Mouse (Mus musculus) urinary bladder, postnatal 14 days (tissue): ENCODE data around the gene Pik3r4.
"Not testable (repeated sequence)": the region's sequence is repeated elsewhere in the genome, so short reads cannot be mapped to it uniquely, and the experiment has no call there.

Source experiments
- DNase-seq: peaks from one replicate; pipeline ENCODE4 v3.0.0; 2021; ENCODE audit warnings: low spot score

Pik3r4 gene

DNA sequence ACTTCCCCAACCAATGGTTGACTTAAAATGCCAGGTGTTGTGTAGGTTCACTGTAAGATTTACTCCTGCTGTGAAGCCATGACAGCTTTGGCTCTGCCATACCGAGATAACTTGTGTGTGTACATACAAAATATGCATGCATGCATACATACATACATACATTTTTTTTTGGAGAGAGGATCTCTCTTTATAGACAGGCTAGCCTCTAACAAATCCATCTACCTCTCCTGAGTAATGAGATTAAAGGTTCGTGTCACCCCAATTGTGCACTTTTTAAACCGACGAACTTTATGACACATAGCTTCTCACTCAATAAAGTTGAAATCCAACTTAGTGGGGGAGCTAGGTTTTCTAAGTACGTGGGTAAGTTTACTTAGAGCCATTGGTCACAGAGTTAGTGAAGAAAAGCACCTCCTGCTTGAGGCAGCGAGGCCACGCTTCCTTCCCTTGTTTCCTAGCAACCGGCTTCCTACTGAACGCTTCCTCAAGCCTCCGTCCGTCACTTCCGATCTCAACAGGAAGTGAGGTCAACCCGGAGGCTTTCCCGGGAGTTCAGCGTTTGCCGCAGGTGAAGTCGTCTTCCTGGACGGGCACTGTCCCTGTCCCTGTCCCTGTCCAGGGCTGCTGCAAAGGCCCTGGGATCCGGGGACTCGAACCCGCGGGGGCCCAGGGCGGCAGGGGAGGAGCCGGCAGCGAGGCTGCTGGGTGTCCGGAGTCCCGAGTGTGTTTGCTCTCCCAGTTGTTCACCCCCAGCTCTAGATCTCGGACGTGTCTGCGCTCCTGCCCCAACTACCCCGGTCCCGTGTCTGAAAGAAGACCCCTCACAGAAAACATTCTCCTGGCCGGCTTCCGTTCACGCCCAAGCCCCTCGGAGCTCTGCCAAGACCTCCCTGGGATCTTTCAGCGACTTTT is at the start of gene Pik3r4:
TSS of gene Pik3r4 (plus strand) at position 519 of the 912 bp plus-strand sequence.
- peak; percentile 82 for DNase-seq

DNA sequence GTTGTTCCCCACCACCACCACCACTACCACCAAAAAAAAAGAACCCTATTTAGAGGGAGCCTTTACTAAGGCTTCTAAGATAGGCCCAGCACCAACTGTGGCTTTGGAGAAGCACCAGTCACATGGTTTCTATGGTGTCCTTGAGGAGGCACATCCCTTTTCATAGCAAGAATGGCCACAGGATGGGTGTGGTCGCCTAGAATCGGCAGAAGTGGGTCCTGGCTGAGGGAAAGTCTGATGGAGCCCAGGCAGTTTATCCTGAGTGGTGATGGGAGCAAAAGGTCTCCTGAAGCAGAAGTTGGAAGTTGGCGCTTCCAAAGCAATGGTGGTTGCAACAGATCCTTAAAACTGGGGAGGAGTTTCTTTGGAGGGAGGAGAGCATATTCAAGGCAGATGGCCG is 43.9 kb upstream of the Pik3r4 start:
- no peak for DNase-seq

DNA sequence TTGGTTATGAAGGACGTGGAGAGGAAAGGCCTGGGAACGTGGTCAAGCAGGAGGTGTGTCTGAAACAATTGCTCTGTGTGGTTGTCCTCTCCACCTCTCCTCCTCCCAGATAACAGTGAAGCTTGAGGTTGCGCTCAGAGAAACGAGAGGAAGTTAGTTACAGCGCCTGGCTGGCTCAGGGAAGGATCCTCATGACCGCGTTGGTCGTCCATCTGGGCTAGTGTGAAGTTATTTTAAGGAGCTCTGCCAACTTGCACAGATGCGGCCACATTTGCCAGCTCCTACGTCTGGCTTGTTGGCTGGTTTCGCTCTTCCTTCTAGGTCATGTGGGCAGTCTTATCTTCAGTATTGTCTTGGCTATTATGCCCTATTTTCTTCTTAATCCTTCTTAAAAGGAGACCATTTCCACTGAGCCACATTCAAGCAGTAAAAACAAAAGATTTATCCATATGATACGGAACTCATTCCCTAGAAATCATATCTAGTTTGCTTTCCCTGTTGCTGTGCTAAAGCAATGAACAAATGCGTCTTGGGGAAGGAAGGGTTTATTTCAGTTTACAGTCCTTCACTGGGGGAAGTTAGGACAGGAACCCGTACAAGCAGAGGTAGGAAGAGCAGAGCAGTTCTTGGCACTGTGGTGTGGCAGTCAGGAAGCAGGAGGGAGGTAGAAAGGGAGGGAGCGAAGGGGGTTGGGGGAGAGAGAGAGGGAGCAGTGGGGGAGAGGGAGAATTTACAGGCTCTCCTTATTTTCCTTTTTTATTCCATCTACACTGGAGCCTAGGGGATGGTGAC is 30.6 kb upstream of the Pik3r4 start:
- DNase-seq: no peak

DNA sequence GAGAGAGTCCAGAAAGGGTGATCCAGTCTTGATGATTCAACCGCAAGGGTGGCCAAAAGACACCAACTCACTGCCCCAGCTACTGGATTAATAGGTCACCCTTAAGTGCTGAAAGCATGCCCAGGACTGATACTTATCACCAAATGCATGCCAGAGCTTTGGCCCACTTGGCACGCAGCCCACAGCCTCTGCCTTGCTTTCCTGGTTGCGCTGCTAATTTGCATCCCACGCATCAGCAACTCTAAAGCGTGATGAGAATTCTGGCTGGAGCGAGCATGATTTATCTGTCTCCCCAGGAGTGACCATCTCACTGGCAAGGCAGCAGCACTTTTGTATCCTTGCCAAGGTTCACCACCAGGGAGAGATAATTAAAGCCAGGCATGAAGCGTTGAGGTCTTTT is 29.9 kb upstream of the Pik3r4 start:
- peak; percentile 48 for DNase-seq

DNA sequence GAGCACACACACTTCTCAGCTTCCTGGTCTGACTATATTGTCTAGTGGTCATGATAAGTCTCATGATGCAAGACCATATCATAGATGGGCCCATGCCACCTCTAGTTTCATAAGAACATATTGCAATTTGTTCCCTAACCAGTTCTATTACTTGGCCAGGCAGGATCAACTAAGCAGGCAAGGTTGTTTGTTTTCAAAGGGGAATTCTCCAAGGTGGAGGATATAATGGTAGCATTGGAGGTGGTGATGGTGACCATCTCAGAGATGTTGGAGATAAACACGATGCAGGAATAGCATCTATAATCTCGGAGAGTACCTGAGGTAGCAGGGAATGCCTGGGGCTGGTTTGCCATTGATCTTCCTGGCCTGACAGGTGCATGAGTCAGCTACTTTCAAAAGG is 26.8 kb upstream of the Pik3r4 start:
- DNase-seq: no peak

DNA sequence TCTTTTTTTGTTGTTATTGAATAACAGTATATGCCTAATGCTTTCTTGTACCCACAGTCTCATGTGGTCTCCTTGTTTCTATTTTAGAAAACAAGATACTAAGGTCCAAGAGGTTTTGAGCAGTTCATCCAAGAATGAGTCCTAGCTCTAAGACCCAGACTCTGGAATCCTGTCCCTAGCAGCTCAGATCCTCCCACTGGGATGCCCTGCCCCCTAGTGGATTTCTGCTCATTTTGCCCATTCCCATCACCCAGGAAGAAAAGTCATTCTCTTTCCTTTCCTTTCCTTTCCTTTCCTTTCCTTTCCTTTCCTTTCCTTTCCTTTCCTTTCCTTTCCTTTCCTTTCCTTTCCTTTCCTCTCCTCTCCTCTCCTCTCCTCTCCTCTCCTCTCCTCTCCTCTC is 25.5 kb upstream of the Pik3r4 start:
- DNase-seq: peak; percentile 60

DNA sequence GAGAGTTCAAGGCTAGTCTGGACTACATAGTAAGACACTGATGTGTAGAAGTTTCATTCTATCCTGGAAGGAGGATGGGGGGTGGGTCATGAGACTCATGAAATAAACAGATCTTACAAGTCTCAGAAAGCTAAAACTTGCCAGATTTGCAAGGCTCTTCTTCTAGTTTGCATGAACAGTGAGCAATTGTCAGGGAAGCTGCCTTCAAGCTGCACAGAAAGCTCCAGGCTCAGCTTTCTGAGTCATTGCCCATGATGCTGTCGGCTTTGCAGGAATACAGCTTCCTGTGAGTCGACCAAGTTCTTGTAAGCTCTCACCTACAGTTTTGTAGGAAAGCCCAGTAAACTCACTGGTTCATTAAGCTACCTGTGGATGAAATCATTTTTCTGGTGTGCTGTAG is 8.8 kb upstream of the Pik3r4 start:
- no peak for DNase-seq

DNA sequence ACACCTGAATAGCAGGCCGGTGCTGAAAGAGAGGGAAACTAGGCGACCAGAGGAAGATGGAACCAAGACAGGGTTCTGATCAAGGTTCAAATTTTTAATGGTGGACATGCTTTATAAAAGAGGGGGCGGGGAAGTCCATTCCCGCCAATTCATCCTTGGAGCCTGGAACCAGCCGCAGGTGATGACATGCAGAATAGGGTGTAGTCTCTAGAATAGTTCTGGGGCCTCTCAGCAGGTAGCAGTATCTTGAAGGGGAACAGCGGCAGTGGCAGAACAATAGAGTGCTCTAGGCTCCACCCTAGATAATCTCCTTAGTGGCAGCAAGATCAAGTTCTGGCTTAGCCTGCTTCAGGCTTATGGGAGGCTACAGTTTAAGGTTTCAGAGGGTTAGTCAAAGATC is 1.4 kb upstream of the Pik3r4 start:
- not testable (repeated sequence) for DNase-seq

DNA sequence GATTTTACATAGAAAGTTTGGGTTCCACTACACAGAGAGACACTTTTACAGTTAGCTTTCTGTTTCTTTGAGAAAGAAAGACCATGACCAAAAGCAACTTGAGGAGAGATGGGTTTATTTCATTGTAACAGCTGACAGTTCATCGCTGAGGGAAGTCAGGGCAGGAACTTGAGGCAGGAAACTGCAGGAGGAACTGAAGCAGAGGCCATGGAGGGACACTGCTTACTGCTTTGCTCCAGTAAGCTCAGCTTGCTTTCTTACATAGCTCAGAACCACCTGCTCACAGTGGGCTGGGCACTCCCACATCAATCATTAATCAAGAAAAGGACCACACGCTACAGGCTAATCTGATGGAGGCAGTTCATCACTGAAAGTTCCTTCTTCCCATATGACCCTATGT is 13.4 kb downstream of the Pik3r4 start:
- no peak for DNase-seq

DNA sequence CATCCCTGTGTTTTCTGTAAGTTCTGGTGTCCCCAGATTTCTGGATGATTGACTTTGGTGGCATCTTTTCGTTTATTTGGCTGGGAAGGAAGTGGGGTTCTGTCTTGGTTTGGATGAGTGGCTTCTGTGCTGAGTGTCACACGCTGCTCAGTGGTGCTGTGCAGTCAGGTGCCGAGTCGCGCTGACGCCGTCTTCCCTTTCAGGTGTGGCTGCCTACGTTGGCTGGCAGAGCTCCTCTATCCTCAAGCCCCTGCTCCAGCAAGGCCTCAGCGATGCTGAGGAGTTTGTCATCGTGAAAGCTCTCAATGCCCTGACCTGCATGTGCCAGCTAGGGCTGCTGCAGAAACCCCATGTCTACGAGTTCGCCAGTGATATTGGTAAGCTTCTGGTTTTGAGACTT is 15.4 kb downstream of the Pik3r4 start:
- no peak for DNase-seq

DNA sequence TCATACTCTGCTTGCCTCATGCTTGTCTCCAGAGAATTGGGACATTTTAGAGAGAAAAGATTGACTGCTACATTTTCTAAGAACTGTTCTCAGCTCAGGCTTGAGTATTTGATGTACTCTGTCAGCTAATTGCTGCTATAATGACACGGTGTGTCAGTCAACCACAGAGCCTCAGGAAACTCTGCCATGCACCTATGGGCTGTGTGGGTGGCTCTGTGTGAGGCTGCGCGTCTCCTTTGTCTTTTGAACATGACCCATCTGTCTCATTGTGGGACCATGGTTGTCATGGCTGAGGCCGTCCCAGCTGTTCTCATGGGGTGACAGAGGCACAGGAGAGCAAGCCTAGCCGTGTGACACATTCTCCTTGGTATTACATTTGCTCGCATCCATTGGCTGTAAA is 17.1 kb downstream of the Pik3r4 start:
- DNase-seq: no peak

DNA sequence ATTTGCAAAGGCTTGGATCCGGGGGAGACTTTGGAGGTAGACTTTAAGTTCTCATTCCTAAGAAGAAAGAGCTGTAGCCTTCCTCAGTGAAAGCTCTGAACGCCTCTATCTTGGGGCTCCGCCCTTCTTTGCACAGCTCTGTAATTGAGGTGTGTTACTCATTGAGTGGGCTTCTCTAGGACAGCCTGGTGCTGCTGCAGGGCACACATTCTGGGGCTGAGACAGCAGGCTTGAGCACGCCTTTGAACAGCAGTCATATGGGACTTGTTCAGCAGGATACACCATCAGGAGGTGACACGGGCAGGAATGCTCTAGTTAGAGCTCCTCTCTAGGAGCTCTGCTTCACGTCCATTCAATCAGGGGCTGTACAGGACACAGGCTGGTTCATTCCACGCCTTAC is 22.5 kb downstream of the Pik3r4 start:
- DNase-seq: no peak

DNA sequence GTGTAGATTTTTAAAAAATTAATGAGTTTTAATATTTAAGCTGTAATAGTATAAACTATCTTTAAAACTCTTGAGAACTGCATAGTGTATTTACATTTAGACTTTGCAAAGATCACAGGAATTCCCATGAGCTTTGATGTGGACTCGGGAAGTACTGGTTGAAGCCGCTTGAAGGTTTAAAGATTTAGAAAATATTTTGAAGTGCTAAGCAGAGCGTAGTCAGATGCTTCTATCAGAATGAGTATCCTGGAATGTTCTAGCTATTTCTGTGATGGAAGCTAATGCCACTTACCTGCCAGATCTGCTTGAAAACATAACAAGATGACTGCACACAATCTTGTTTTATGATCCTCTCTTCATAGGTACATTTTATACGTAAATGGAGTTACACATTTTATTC is 28.1 kb downstream of the Pik3r4 start:
- DNase-seq: no peak

DNA sequence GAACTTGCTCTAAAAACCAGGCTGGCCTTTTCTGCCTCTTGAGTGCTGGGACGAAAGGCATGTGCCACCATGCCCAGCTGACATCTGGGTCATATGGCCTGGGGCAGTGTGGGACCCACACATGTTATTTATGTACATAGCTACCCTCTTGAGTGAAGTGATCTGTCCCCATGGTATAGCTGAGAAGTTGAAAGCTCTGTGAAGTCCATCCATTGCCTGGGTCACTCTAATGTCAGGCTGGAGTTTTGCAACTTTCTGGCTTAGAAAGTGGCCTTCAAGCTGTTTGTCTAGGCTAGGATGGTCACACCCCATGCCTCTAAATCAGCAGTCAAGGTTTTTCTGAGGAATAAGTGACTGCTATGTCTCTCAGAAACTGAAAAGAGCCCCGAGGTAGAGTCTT is 29.3 kb downstream of the Pik3r4 start:
- no peak for DNase-seq

DNA sequence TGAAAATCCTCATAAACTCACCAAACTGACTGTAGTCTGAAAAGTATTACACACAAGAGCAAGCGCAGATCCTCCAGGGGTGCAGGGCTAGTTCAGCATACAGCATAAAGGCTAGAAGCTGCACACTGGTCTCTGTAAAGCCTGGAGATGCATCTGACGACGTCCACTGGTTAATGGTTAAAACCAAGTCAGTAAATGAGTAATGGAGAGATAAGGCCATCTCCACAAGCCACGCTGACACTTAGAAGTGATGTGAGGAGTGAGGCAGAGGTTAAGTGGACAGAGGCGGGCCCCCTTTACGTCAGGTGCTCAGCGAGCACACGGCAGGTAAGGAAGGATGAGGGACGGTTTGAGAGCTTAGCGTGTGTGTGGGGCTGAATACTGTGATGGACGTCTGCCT is 33.2 kb downstream of the Pik3r4 start:
- no peak for DNase-seq

DNA sequence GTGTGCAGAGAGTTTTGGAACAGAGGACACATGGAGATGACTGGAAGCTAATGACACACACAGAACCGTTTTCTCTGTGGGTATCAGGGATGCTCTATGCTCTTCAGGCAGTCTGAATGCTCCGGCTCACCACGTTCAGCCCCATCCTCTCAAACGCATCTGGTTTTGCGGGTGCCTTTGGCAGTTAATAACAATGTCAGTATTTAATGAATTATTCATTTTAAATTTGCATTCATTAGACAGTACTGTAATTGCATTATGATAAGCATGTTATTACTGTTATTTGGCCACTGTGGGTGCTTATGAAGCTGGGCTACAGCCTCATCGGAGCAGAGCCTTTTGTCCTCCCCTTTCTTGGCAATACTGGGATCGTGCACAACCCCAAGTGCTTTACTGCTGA is 38.6 kb downstream of the Pik3r4 start:
- no peak for DNase-seq

DNA sequence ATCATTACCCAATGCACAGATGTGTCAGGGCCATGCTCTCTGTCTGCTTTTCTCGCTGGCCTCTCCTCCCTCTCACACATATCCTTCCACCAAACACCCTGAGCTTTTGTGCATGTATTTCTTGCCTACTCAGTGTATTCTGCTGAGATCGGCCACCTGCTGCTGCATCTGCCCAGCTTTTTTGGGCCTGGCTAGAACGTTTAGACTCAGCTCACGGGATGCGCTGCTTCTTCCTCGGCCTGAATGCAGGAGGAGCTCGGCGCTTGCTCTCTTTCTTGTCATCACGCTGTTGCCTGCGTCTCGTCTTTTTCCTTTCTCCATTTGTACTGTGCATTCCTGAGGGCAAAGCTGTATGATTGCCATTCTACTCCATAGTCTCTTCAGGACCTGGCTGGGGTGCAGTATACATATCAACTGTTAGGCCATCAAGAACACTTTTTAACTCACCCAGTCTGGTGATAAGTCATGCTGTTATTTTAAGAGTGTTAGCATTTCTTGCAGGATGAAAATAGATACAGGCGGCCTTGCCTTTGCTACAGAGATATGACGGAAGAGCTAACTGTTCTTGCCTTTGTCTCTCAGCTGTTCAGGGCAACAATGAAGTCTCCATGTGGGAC is 41.9 kb downstream of the Pik3r4 start:
- DNase-seq: no peak

DNA sequence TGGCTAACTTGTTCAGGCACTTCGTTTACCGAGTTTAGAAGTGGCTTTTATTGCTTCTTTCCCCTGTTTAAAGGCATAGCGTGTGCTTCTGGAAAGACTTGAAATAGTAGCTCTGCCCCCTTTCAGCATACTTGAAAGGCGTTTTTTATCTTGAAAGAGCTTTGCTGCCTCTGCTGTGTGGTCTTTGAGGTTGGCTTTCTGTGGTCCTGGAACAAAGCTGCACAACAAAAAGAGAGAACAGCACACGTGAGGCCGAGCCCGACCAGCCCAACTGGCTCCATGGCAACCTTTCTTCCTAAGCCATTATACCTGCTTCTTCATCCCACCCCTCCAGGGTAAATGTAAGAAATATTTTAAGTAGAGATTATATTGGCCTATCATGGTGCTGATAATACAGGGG is 46.7 kb downstream of the Pik3r4 start:
- no peak for DNase-seq

DNA sequence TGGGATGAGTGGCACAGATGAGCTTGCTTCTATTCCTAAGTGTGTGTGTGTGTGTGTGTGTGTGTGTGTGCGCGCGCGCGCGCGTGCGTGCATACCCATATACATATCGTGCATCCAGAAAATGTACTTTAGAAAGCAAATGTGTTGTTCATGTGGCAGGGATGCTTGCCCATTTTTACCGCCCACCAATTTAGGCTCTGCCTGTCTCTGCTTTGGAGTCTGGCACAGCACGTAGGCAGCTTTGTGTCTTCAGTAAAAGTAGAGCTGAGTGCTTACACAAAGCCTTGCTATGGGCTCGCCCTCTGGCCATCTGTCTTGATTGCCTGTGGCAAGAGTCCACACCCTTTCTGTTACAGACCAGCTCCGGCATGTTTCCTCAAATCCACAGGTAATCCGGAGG is 49.7 kb downstream of the Pik3r4 start:
- DNase-seq: no peak

DNA sequence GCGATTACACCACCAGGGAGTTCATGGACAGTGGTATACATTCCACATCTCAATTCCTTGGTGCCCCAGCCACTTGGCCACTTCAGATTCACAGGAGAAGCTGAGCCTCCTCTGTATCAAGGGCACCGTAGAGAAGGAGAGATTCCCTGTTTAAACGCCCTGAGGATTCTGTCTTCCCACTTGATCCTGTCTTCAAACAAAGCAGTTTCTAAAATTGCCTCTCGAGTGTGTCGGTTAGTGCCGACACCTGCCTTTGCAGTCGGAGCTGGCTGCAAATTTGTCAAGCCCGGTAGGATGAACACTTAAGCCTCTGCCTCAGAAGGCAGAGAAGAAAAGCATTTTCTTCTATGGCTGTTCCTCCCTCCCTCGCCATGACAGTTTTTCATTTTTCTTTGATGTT is 50.3 kb downstream of the Pik3r4 start:
- DNase-seq: no peak

DNA sequence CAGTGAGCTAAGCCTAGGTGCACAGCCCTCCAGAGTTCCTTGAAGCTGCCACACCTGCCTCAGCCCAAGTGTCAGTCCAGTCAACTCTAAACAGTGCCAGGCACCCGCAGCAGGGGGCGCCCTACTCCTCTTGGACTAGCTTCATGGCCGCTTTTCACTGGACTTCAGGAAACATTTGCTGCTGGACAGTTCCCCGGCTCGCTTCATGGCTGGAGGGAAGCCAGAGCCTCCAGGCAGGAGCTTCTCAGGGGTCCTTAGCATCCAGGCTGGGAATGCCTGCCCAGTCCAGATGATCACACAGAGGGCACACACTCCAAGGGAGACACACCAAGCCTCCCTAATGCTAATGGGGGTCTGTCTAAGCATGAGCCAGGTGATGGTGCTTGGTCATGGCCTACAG is 51.1 kb downstream of the Pik3r4 start:
- peak; percentile 86 for DNase-seq

DNA sequence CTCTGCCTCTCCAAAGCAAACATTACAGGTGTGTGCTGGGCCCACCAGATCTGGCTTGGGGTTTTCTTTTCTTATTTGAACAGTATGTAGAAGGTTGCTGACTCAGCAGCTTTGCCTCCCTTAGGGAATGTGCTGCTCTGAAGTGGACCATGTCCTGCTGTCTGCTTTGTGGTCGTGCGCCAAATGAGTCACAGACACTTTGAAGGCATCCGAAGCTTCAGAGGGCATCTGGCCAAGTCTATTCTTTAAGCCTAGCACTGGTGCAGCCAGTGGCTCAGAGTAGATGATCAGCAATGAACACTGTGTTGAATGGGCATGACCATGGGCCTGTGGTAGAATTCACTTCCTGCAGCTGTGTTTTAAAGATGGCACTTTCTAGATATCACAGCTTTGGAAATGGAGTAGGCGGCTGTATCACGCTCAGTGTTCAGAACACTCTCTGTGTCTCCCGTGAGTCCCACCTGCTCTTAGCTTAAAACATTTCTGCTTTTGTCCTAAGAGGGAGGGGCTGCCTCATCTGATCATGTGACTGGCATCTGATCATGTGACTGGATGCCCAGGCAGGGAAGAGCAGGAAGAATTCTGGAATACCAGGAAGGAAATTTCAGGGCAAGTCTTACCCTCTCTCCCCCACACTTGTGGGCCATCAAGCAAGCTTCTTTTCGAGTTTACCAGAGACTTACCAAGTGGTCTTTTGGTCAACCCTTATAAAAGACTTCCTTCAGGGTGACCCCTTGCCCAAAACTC is 54.2 kb downstream of the Pik3r4 start:
- no peak for DNase-seq
